Mouse (Mus musculus): ENCODE measurements around the gene Luc7l2.
"Not testable (repeated sequence)": the region's sequence is repeated elsewhere in the genome, so short reads cannot be mapped to it uniquely, and the experiment has no call there.

Luc7l2 gene

GRCm38 (mm10) chr6:38551062-38551988 lies at the start of gene Luc7l2:
Luc7l2 (plus strand) TSS chr6:38551334.
- DNase-seq (ENCODE audit: low spot score in 2 of 2), result peak; percentile 94

- DNase-seq (ENCODE audit: low spot score in 2 of 2), result no peak
These were observed 39.0 kb upstream of the Luc7l2 start for GRCm38 (mm10) chr6:38512096-38512495.

- DNase-seq (ENCODE audit: low spot score in 2 of 2), result no peak
These were observed 38.3 kb upstream of the Luc7l2 start for GRCm38 (mm10) chr6:38512830-38513229.

GRCm38 (mm10) chr6:38515201-38515600 lies 35.9 kb upstream of the Luc7l2 start:
- no peak for DNase-seq (ENCODE audit: low spot score in 2 of 2)

- no peak for DNase-seq (ENCODE audit: low spot score in 2 of 2)
These were observed 27.3 kb upstream of the Luc7l2 start for GRCm38 (mm10) chr6:38523851-38524250.

- DNase-seq (ENCODE audit: low spot score in 2 of 2), result no peak
These were observed 19.8 kb upstream of the Luc7l2 start for GRCm38 (mm10) chr6:38531211-38531820.

- peak in 1 of 2 experiments; percentile 31 for DNase-seq (ENCODE audit: low spot score in 2 of 2)
These were observed 18.4 kb upstream of the Luc7l2 start for GRCm38 (mm10) chr6:38532500-38533420.

GRCm38 (mm10) chr6:38533428-38534405 lies 17.4 kb upstream of the Luc7l2 start, which contains the start of gene Fmc1:
Fmc1 (plus strand) TSS chr6:38533502.
- peak; percentile 98 to 99 for DNase-seq (ENCODE audit: low spot score in 2 of 2)

- DNase-seq (ENCODE audit: low spot score in 2 of 2), result peak; percentile 89 to 96
These were observed 16.3 kb upstream of the Luc7l2 start for GRCm38 (mm10) chr6:38534640-38535365.

- DNase-seq (ENCODE audit: low spot score in 2 of 2), result no peak
These were observed 15.8 kb upstream of the Luc7l2 start for GRCm38 (mm10) chr6:38535366-38535690.

- no peak for DNase-seq (ENCODE audit: low spot score in 2 of 2)
These were observed 15.3 kb upstream of the Luc7l2 start for GRCm38 (mm10) chr6:38535788-38536187.

- not testable (repeated sequence) for DNase-seq (ENCODE audit: low spot score in 2 of 2)
These were observed 7.0 kb upstream of the Luc7l2 start for GRCm38 (mm10) chr6:38544141-38544540.

- DNase-seq (ENCODE audit: low spot score in 2 of 2), result not testable (repeated sequence)
These were observed 4.1 kb upstream of the Luc7l2 start for GRCm38 (mm10) chr6:38547005-38547404.

- DNase-seq (ENCODE audit: low spot score in 2 of 2), result no peak
These were observed 3.4 kb upstream of the Luc7l2 start for GRCm38 (mm10) chr6:38547707-38548106.

GRCm38 (mm10) chr6:38548595-38548994 lies 2.5 kb upstream of the Luc7l2 start:
- DNase-seq (ENCODE audit: low spot score in 2 of 2), result not testable (repeated sequence)

- not testable (repeated sequence) for DNase-seq (ENCODE audit: low spot score in 2 of 2)
These were observed 1.3 kb upstream of the Luc7l2 start for GRCm38 (mm10) chr6:38549840-38550239.

- DNase-seq (ENCODE audit: low spot score in 2 of 2), result no peak
These were observed 678 bp upstream of the Luc7l2 start for GRCm38 (mm10) chr6:38550250-38551061.

GRCm38 (mm10) chr6:38551989-38552635 lies 978 bp downstream of the Luc7l2 start:
- DNase-seq (ENCODE audit: low spot score in 2 of 2), result peak; percentile 96 to 97

GRCm38 (mm10) chr6:38552636-38553000 lies 1.5 kb downstream of the Luc7l2 start:
- no peak for DNase-seq (ENCODE audit: low spot score in 2 of 2)
